Mouse (Mus musculus) midbrain, embryonic 10.5 days (tissue): ENCODE results near the gene Wnt5b. TPM values are rescaled to one million over a fixed set of nuclear protein-coding genes. Genes with fewer than 3 reads are reported as not detected.

Experiments
- polyA plus RNA-seq: library from polyadenylated mRNA; unstranded; fragments of >200 nt; fragmentation: Nextera tagmentation; extraction: Ambion mirVana; gene quantifications from 2 replicates; pipeline ENCODE4 v1.2.1, GENCODE M21; 2016

Gene Wnt5b
- polyA plus RNA-seq, 1 experiment from 2014 or later, result 19.0 TPM

Other genes with a start within 250 kb of the Wnt5b start
- 0.25 and 0.26 TPM in 2 replicates for gene Lrtm2, start 213.6 kb downstream of the Wnt5b start, polyA plus RNA-seq
- gene Adipor2, start 126.6 kb downstream of the Wnt5b start, polyA plus RNA-seq, result 36.9 and 37.1 TPM in 2 replicates
- gene Fbxl14, start 64.7 kb downstream of the Wnt5b start, polyA plus RNA-seq, result 2.9 and 3.4 TPM in 2 replicates